Comparison of ENCODE assay signal across 9 mouse cellular contexts in the genomic region with DNA sequence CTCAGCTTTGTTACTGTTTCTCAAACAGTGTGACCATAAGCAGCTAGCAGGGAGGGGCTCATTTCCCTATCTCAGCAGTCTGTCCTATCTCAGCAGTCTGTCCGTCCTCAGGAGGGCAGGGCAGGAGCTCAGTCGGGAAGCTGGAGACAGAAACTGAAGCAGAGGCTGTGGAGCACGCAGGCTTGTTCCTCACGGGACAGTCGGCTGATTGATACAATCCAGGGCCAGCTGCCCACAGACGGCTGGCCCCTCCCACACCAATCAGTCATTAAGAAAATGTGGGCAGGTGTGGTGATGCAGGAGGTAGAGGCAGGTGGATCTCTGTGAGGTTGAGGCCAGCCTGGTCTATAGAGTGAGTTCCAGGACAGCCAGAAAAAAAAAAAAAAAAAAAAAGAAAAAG. TPM values are rescaled to one million over a fixed set of nuclear protein-coding genes. Genes with fewer than 3 reads are reported as not detected.
DNase-seq lines count a peak whose midpoint lies in the region; ATAC-seq lines count a peak whose summit lies in the region.
"Had no signal": no experiment of that assay in that cellular context is flagged by ENCODE, and none has a peak within 500 bp of the region (broad histone marks: within the 10 kb centered on the region; RNA-seq: fewer than 3 reads in every experiment).

No protein-coding gene starts in this region.

- no peak overlapping the region for H3K27ac ChIP-seq in lung, embryonic 16.5 days (ENCODE audit: low read length)
- no peak overlapping the region for H3K27ac ChIP-seq in forebrain, embryonic 15.5 days (replicated peaks)

- no peaks in the 10 kb centered on the region for H3K27me3 ChIP-seq in lung, embryonic 16.5 days (ENCODE audit: control insufficient read depth, insufficient read depth, low read depth, low read length)
- no peaks in the 10 kb centered on the region for H3K27me3 ChIP-seq in forebrain, embryonic 15.5 days

- H3K4me2 ChIP-seq in lung, embryonic 16.5 days (ENCODE audit: low read depth, low read length) = no peak overlapping the region
- H3K4me2 ChIP-seq in forebrain, embryonic 15.5 days (replicated peaks) = no peak overlapping the region

- H3K9me3 ChIP-seq in lung, embryonic 16.5 days (ENCODE audit: control insufficient read depth, low read length) = no peaks in the 10 kb centered on the region
- H3K9me3 ChIP-seq in forebrain, embryonic 15.5 days = no peaks in the 10 kb centered on the region

- WGBS in lung, embryonic 16.5 days = 14% methylated on average over 6 of the region's 6 CpGs
- 42% methylated on average over 6 of the region's 6 CpGs for WGBS in forebrain, embryonic 15.5 days

- peak; percentile 48 for DNase-seq in embryo, embryonic 10 days (ENCODE audit: low spot score)
- DNase-seq in embryo, embryonic 9.5 days (ENCODE audit: extremely low spot score) = no peak
- DNase-seq in lung, postnatal 14 days = no peak
- peak; percentile 26 for DNase-seq in adrenal gland, postnatal 25 days
- DNase-seq in kidney, postnatal 10 days = peak; percentile 35
- DNase-seq in yolk sac, embryonic 10.5 days (ENCODE audit: low spot score) = peak; percentile 74

- 0 out of 2 replicates have a peak overlapping the region, but pooled peaks have one; percentile 20 for H3K9ac ChIP-seq in lung, embryonic 16.5 days (ENCODE audit: low read length)
- no peak overlapping the region for H3K9ac ChIP-seq in forebrain, embryonic 15.5 days (replicated peaks)

- H3K4me3 ChIP-seq in lung, embryonic 16.5 days (ENCODE audit: low read length) = no peak overlapping the region
- H3K4me3 ChIP-seq in forebrain, embryonic 15.5 days = no peak overlapping the region

- H3K4me1 ChIP-seq in lung, embryonic 16.5 days (replicated peaks; ENCODE audit: control insufficient read depth, insufficient read depth, low read length) = no peaks in the 10 kb centered on the region; the same call in 1 of the 2 replicates
- H3K4me1 ChIP-seq in forebrain, embryonic 15.5 days = no peaks in the 10 kb centered on the region

- ATAC-seq in lung, embryonic 16.5 days (ENCODE audit: low read depth) = no peak
- no peak for ATAC-seq in forebrain, embryonic 15.5 days (replicated peaks)

- H3K36me3 ChIP-seq in lung, embryonic 16.5 days (ENCODE audit: control insufficient read depth, insufficient read depth, low read length) = no peaks in the 10 kb centered on the region
- no peaks in the 10 kb centered on the region for H3K36me3 ChIP-seq in forebrain, embryonic 15.5 days

RNA-seq across cellular contexts. Expression of gene Ptgis, which starts 52.5 kb away (rescaled TPM):
- 14.4 and 15.8 TPM in 2 replicates for polyA plus RNA-seq in lung, embryonic 16.5 days (2015; fragmentation: Nextera tagmentation; extraction: Ambion mirVana)
- 17.7 and 24.9 TPM in 2 replicates for total RNA-seq in adrenal gland, postnatal 25 days (2021)
- polyA plus RNA-seq in forebrain, embryonic 15.5 days (2015; fragmentation: Nextera tagmentation; extraction: Ambion mirVana) = 2.7 and 3.6 TPM in 2 replicates
- total RNA-seq: neutrophil, adult 5-6 weeks had no signal

RNA-seq across cellular contexts. Expression of gene B4galt5, which starts 56.1 kb away (rescaled TPM):
- 7.3 and 8.3 TPM in 2 replicates for polyA plus RNA-seq in lung, embryonic 16.5 days (2015; fragmentation: Nextera tagmentation; extraction: Ambion mirVana)
- total RNA-seq in adrenal gland, postnatal 25 days (2021) = 72.9 and 78.8 TPM in 2 replicates
- polyA plus RNA-seq in forebrain, embryonic 15.5 days (2015; fragmentation: Nextera tagmentation; extraction: Ambion mirVana) = 15.2 and 18.8 TPM in 2 replicates

Comparison
In these comparisons a context has a peak if more than half of its experiments do, and no peak if none do; other contexts are left out.
1. DNase-seq: peak in embryo, embryonic 10 days (single experiment), adrenal gland, postnatal 25 days (single experiment), kidney, postnatal 10 days (single experiment) and yolk sac, embryonic 10.5 days (single experiment); none in embryo, embryonic 9.5 days (single experiment) and lung, postnatal 14 days (single experiment).